Mouse (Mus musculus): Measurements from ENCODE around the gene Il6ra. TPM values are rescaled to one million over a fixed set of nuclear protein-coding genes. Genes with fewer than 3 reads are reported as not detected.

Gene Il6ra
- polyA plus RNA-seq, 1 experiment from 2014 or later = 3.4 TPM

Other genes starting within 250 kb of the Il6ra start
- 8.6 and 10.2 TPM in 2 replicates for gene Adar, start 198.2 kb downstream of the Il6ra start, polyA plus RNA-seq (2015; fragmentation: Nextera tagmentation; extraction: Ambion mirVana)
- gene Chrnb2, start 148.6 kb downstream of the Il6ra start, polyA plus RNA-seq (2015; fragmentation: Nextera tagmentation; extraction: Ambion mirVana) = 1.5 and 1.7 TPM in 2 replicates
- gene Ube2q1, start 139.6 kb downstream of the Il6ra start, polyA plus RNA-seq (2015; fragmentation: Nextera tagmentation; extraction: Ambion mirVana) = 8.2 and 11.5 TPM in 2 replicates
- 2.3 and 2.6 TPM in 2 replicates for gene She, start 81.8 kb downstream of the Il6ra start, polyA plus RNA-seq (2015; fragmentation: Nextera tagmentation; extraction: Ambion mirVana)
- 6.2 and 6.9 TPM in 2 replicates for gene Atp8b2, start 50.3 kb upstream of the Il6ra start, polyA plus RNA-seq (2015; fragmentation: Nextera tagmentation; extraction: Ambion mirVana)
- 124 and 135 TPM in 2 replicates for gene Hax1, start 85.6 kb upstream of the Il6ra start, polyA plus RNA-seq (2015; fragmentation: Nextera tagmentation; extraction: Ambion mirVana)
- gene 4933434E20Rik, start 138.4 kb upstream of the Il6ra start, polyA plus RNA-seq (2015; fragmentation: Nextera tagmentation; extraction: Ambion mirVana) = 194 and 199 TPM in 2 replicates
- 122 and 146 TPM in 2 replicates for gene Ubap2l, start 139.4 kb upstream of the Il6ra start, polyA plus RNA-seq (2015; fragmentation: Nextera tagmentation; extraction: Ambion mirVana)
- gene Tpm3, start 159.5 kb upstream of the Il6ra start, polyA plus RNA-seq (2015; fragmentation: Nextera tagmentation; extraction: Ambion mirVana) = 532 and 565 TPM in 2 replicates
- gene Nup210l, start 190.9 kb upstream of the Il6ra start, polyA plus RNA-seq (2015; fragmentation: Nextera tagmentation; extraction: Ambion mirVana) = 0.16 and 0.17 TPM in 2 replicates

Measured in intestine, embryonic 16.5 days (tissue).